Comparison of ENCODE assay signal across 17 mouse cellular contexts in genomic region chr10:89345606-89346005, GRCm38 (mm10). TPM values are rescaled to one million over a fixed set of nuclear protein-coding genes. Genes with fewer than 3 reads are reported as not detected.
DNase-seq lines count a peak whose midpoint lies in the region; ATAC-seq and TF ChIP-seq lines count a peak whose summit lies in the region.
"Had no signal": no experiment of that assay in that cellular context is flagged by ENCODE, and none has a peak within 500 bp of the region (broad histone marks: within the 10 kb centered on the region; RNA-seq: fewer than 3 reads in every experiment).

No protein-coding gene starts in this region.

- no peak for ATAC-seq in heart, embryonic 13.5 days (ENCODE audit: extremely low read depth, insufficient number of reproducible peaks, low FRiP score, low TSS enrichment)
- no peak for ATAC-seq in intestine, embryonic 15.5 days
- ATAC-seq in intestine, embryonic 16.5 days: no peak
- ATAC-seq in forebrain, postnatal 0 days: no peak

- peaks cover 13% of the 10 kb centered on the region for H3K27me3 ChIP-seq in heart, embryonic 13.5 days (replicated peaks)
- H3K27me3 ChIP-seq in intestine, embryonic 15.5 days (replicated peaks): peaks cover 26% of the 10 kb centered on the region
- peaks cover 26% of the 10 kb centered on the region for H3K27me3 ChIP-seq in intestine, embryonic 16.5 days (replicated peaks; ENCODE audit: control insufficient read depth, insufficient read depth, low read length)
- H3K27me3 ChIP-seq in forebrain, postnatal 0 days (ENCODE audit: insufficient read depth, low read length): no peaks in the 10 kb centered on the region

- H3K4me2 ChIP-seq in heart, embryonic 13.5 days: peak overlapping the region; percentile 85
- 0 out of 2 replicates have a peak overlapping the region, but pooled peaks have one; percentile 97 for H3K4me2 ChIP-seq in intestine, embryonic 15.5 days (replicated peaks)
- H3K4me2 ChIP-seq in intestine, embryonic 16.5 days (ENCODE audit: low read depth, low read length): no peak overlapping the region
- H3K4me2 ChIP-seq in forebrain, postnatal 0 days (ENCODE audit: low read depth): no peak overlapping the region

- WGBS in heart, embryonic 13.5 days: 65% methylated on average over 6 of the region's 6 CpGs
- 66% methylated on average over 6 of the region's 6 CpGs for WGBS in intestine, embryonic 15.5 days
- WGBS in intestine, embryonic 16.5 days: 69% methylated on average over 6 of the region's 6 CpGs
- 53% methylated on average over 6 of the region's 6 CpGs for WGBS in forebrain, postnatal 0 days

- peak; percentile 19 to 25 for DNase-seq in cerebellum, postnatal 25 days
- no peak for DNase-seq in cerebellum, adult 11 months
- no peak for DNase-seq in heart, adult 18-20 months
- peak; percentile 7 for DNase-seq in forebrain, postnatal 0 days
- DNase-seq: B cell, adult 2 months; cerebellum, adult 9-10 months; lung, postnatal 14 days; thymus, postnatal 4 days had no signal

- peak overlapping the region; percentile 87 for H3K9ac ChIP-seq in heart, embryonic 13.5 days
- H3K9ac ChIP-seq in intestine, embryonic 15.5 days: no peak overlapping the region
- no peak overlapping the region for H3K9ac ChIP-seq in intestine, embryonic 16.5 days (ENCODE audit: low read depth, low read length)
- H3K9ac ChIP-seq in forebrain, postnatal 0 days: no peak overlapping the region
- H3K9ac ChIP-seq: liver, embryonic 14.5 days had no signal

- no peaks in the 10 kb centered on the region for H3K9me3 ChIP-seq in heart, embryonic 13.5 days
- no peaks in the 10 kb centered on the region for H3K9me3 ChIP-seq in intestine, embryonic 15.5 days
- H3K9me3 ChIP-seq in intestine, embryonic 16.5 days (ENCODE audit: control insufficient read depth, low read length): no peaks in the 10 kb centered on the region
- H3K9me3 ChIP-seq in forebrain, postnatal 0 days (ENCODE audit: low read length): no peaks in the 10 kb centered on the region
- H3K9me3 ChIP-seq: embryonic facial prominence, embryonic 10.5 days; kidney, embryonic 15.5 days had no signal

- peak overlapping the region; percentile 77 for H3K4me3 ChIP-seq in heart, embryonic 13.5 days
- no peak overlapping the region for H3K4me3 ChIP-seq in intestine, embryonic 15.5 days (replicated peaks)
- H3K4me3 ChIP-seq in intestine, embryonic 16.5 days (ENCODE audit: low read length): no peak overlapping the region
- H3K4me3 ChIP-seq in forebrain, postnatal 0 days (ENCODE audit: low read depth, low read length): no peak overlapping the region
- H3K4me3 ChIP-seq: erythroblast, embryonic 14.5 days had no signal

- H3K36me3 ChIP-seq in heart, embryonic 13.5 days: no peaks in the 10 kb centered on the region
- no peaks in the 10 kb centered on the region for H3K36me3 ChIP-seq in intestine, embryonic 15.5 days
- no peaks in the 10 kb centered on the region for H3K36me3 ChIP-seq in intestine, embryonic 16.5 days (ENCODE audit: control insufficient read depth, insufficient read depth, low read length)
- no peaks in the 10 kb centered on the region for H3K36me3 ChIP-seq in forebrain, postnatal 0 days (ENCODE audit: insufficient read depth)
- H3K36me3 ChIP-seq: embryonic facial prominence, embryonic 10.5 days; kidney, embryonic 15.5 days had no signal

- H3K4me1 ChIP-seq in heart, embryonic 13.5 days: peaks cover 35% of the 10 kb centered on the region
- peaks cover 3% of the 10 kb centered on the region; the same call in 1 of the 2 replicates for H3K4me1 ChIP-seq in intestine, embryonic 15.5 days (replicated peaks)
- H3K4me1 ChIP-seq in intestine, embryonic 16.5 days (ENCODE audit: control insufficient read depth, insufficient read depth, low read length): no peaks in the 10 kb centered on the region
- H3K4me1 ChIP-seq in forebrain, postnatal 0 days (ENCODE audit: insufficient read depth): no peaks in the 10 kb centered on the region

- TF ChIP-seq CTCF in forebrain, postnatal 0 days (IDR thresholded peaks at IDR 0.05; ENCODE audit: low read depth): no peak

- no peak overlapping the region for H3K27ac ChIP-seq in heart, embryonic 13.5 days (replicated peaks)
- no peak overlapping the region for H3K27ac ChIP-seq in intestine, embryonic 15.5 days
- no peak overlapping the region for H3K27ac ChIP-seq in intestine, embryonic 16.5 days (ENCODE audit: low read length)
- no peak overlapping the region for H3K27ac ChIP-seq in forebrain, postnatal 0 days (ENCODE audit: low read depth, low read length)
- H3K27ac ChIP-seq: embryonic facial prominence, embryonic 10.5 days; kidney, embryonic 15.5 days; liver, embryonic 14.5 days had no signal

RNA-seq across cellular contexts. Expression of gene Ano4, which starts 1.0 kb away (rescaled TPM):
- 4.1 and 4.5 TPM in 2 replicates for polyA plus RNA-seq in heart, embryonic 13.5 days (2015; fragmentation: Nextera tagmentation; extraction: Ambion mirVana)
- total RNA-seq in heart, adult 18-20 months (2021): 10 to 100 TPM in 1 of 2 experiments, 1 to 10 TPM in 1; 8.0 to 10.0 TPM
- polyA plus RNA-seq in intestine, embryonic 15.5 days (2015; fragmentation: Nextera tagmentation; extraction: Ambion mirVana): 0.47 and 0.48 TPM in 2 replicates
- polyA plus RNA-seq in intestine, embryonic 16.5 days (2015; fragmentation: Nextera tagmentation; extraction: Ambion mirVana): 0.49 and 0.53 TPM in 2 replicates
- 10.6 and 13.6 TPM in 2 replicates for total RNA-seq in forebrain, postnatal 0 days (2014; rRNA removed)
- 3.7 and 4.4 TPM in 2 replicates for polyA plus RNA-seq in forebrain, postnatal 0 days (2015; fragmentation: Nextera tagmentation; extraction: Ambion mirVana)
- total RNA-seq: hematopoietic stem cell, adult 5-6 weeks; megakaryocyte-erythroid progenitor cell, adult 5-6 weeks had no signal
- polyA plus RNA-seq: erythroblast, embryonic 14.5 days had no signal

Comparison
In these comparisons a context has a peak if more than half of its experiments do, and no peak if none do; other contexts are left out.
1. DNase-seq: peak in cerebellum, postnatal 25 days (2 of 2) and forebrain, postnatal 0 days (single experiment); none in cerebellum, adult 11 months (single experiment) and heart, adult 18-20 months (0 of 2).
2. H3K4me2 ChIP-seq: peak in heart, embryonic 13.5 days (single experiment) and intestine, embryonic 15.5 days (single experiment); none in intestine, embryonic 16.5 days (single experiment) and forebrain, postnatal 0 days (single experiment).